Mouse (Mus musculus): ENCODE results near the gene Farp1. TPM values are rescaled to one million over a fixed set of nuclear protein-coding genes. Genes with fewer than 3 reads are reported as not detected.

Gene Farp1
- polyA plus RNA-seq, 1 experiment from 2014 or later: 24.8 TPM

DNA sequence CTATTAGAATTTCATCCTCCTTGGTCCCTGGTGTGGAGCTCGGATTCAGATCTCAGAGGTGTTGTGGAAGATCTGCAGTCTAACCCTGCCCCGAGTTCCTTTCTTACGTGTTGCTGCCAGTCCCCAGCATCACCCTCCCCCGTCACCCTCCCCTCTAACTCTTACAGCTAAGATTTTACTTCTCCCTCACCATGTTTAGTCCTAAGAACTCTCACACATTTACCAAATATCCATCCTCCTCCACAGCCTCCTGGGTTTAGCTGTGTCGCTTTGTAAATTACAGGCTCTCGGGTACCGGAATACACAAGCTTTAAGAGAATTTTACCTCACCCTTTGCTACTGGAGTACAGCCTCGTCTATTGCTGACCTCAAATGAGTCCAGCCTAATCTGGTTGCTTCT, 165.4 kb downstream of the Farp1 start:
- no peak overlapping the region for H3K27ac ChIP-seq
- no peak for ATAC-seq (ENCODE audit: low FRiP score)
- peaks cover 26% of the 10 kb centered on the region for H3K4me1 ChIP-seq (replicated peaks)
- H3K9me3 ChIP-seq: peaks cover 4% of the 10 kb centered on the region; the same call in 1 of the 2 replicates
- H3K36me3 ChIP-seq: 0 out of 2 replicates have a peak, but pooled peaks cover 2% of the 10 kb centered on the region
- no peaks in the 10 kb centered on the region for H3K27me3 ChIP-seq
- H3K4me3 ChIP-seq: no peak overlapping the region
- H3K9ac ChIP-seq: no peak overlapping the region
- WGBS: 80% methylated on average over 8 of the region's 8 CpGs
- no peak overlapping the region for H3K4me2 ChIP-seq

DNA sequence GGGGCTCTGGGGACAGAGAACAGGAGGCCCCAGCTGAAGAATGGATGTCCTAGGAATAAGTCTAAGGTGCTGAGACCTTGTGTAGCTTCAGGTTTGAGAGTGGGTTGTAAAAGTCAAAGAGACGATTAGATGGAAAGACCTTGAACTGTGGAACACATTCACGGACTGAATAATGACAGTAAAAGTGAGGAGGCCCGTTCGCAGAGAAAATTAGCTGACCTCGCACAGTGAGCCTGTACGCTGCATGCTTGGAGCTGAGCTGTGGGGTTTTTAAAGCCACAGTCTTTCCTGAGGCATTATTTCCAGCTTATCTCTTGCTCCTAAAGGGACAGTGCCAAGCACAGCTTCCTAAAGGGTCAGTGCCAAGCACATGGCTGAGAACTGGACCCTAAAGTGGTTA, 166.2 kb downstream of the Farp1 start:
- no peak overlapping the region for H3K4me3 ChIP-seq
- ATAC-seq (ENCODE audit: low FRiP score): no peak
- peaks cover 26% of the 10 kb centered on the region for H3K4me1 ChIP-seq (replicated peaks)
- no peaks in the 10 kb centered on the region for H3K27me3 ChIP-seq
- no peak overlapping the region for H3K9ac ChIP-seq
- peak overlapping the region; percentile 40; the same call in 1 of the 2 replicates for H3K27ac ChIP-seq
- 78% methylated on average over 6 of the region's 6 CpGs for WGBS
- H3K36me3 ChIP-seq: 0 out of 2 replicates have a peak, but pooled peaks cover 2% of the 10 kb centered on the region
- H3K9me3 ChIP-seq: 0 out of 2 replicates have a peak, but pooled peaks cover 4% of the 10 kb centered on the region
- H3K4me2 ChIP-seq: no peak overlapping the region

DNA sequence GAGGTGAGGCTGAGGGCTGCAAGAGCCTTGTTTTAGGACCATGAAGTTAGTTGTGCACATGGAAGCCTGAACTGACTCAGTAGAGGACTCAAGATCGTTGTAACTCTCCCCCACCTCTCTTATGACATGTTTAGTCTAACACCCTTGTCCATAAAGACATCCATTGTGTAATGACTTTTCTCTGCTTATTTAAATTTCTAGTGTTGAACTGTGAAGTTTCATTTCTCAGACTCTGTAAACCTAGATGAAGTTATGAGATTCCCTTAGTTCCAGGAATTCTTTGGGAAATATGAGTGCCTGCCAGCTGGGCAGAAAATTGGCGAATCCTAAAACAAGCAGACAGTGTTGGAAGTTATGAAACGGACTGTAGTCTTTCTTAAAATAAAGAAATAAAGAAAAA, 170.5 kb downstream of the Farp1 start:
- peaks cover 13% of the 10 kb centered on the region; the same call in 1 of the 2 replicates for H3K4me1 ChIP-seq (replicated peaks)
- H3K27ac ChIP-seq: no peak overlapping the region
- H3K27me3 ChIP-seq: no peaks in the 10 kb centered on the region
- 0 out of 2 replicates have a peak, but pooled peaks cover 4% of the 10 kb centered on the region for H3K36me3 ChIP-seq
- H3K9me3 ChIP-seq: no peaks in the 10 kb centered on the region
- WGBS: 77% methylated on average over 3 of the region's 3 CpGs
- H3K4me2 ChIP-seq: no peak overlapping the region
- no peak overlapping the region for H3K4me3 ChIP-seq
- H3K9ac ChIP-seq: no peak overlapping the region
- no peak for ATAC-seq (ENCODE audit: low FRiP score)

DNA sequence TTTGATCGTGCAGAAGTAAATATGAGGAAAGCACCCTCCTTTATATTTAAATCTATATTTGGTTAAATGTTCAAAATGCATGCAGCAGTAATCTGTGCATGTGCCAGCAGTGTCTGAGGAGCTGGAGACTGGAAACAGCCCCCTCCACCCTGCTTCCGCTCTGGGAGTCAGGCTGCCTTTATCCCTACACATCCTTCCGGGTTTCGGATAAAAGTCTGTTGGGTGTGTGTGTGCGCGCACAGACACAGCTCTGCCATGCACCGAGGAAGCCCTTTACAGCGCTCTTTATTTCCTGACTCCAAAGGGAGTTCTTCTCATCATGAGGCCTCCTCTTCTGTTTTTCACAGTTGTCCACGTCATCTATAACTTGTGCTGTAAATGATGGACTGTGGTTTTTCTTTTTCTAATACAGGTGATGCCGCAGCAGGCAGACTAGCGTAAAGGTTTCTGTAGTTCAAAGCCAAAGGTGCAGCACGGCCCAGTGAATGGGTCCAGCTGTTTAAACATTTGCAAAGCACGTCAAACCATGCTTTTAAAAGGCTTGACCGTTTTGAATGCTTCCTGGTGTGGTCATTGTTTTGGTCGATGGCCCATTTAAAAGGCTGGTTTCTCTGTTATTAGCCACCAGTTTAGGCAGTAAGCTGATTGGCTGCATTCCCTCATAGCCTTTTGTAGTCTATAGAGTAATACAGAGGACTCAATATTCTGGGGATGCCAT, 172.6 kb downstream of the Farp1 start:
- no peak overlapping the region for H3K4me2 ChIP-seq
- no peak overlapping the region for H3K27ac ChIP-seq
- ATAC-seq (ENCODE audit: low FRiP score): no peak
- H3K9me3 ChIP-seq: no peaks in the 10 kb centered on the region
- WGBS: 64% methylated on average over 15 of the region's 15 CpGs
- peaks cover 10% of the 10 kb centered on the region for H3K36me3 ChIP-seq
- no peak overlapping the region for H3K9ac ChIP-seq
- no peak overlapping the region for H3K4me3 ChIP-seq
- 0 out of 2 replicates have a peak, but pooled peaks cover 5% of the 10 kb centered on the region for H3K4me1 ChIP-seq (replicated peaks)
- H3K27me3 ChIP-seq: no peaks in the 10 kb centered on the region

DNA sequence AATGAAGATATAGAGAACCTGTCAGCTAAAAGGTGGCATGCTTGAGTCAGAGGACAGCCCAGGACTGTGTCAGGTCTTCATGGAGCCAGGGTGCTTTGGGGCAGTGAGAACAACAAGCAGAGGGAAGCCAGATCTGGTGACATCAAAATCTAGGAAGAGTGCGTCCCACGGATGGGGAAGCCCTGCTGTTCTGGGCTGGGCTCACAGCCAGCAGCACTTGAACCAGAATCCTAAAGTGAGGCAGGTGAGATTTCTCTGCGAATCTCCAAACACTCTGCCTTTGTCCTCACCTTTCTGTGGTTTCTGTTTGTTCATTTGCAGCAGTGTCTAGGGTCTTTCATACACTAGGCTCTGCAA, 173.1 kb downstream of the Farp1 start:
- no peak for ATAC-seq (ENCODE audit: low FRiP score)
- Histone ChIP-seq H3K4me1 (replicated peaks) (0 out of 2 replicates have a peak, but pooled peaks cover 5% of the 10 kb centered on the region), H3K4me2 (no peak overlapping the region), H3K27me3 (no peaks in the 10 kb centered on the region), H3K4me3 (no peak overlapping the region), H3K27ac (no peak overlapping the region), H3K9me3 (no peaks in the 10 kb centered on the region), H3K9ac (no peak overlapping the region), H3K36me3 (peaks cover 10% of the 10 kb centered on the region)
- WGBS: 60% methylated on average over 3 of the region's 3 CpGs

DNA sequence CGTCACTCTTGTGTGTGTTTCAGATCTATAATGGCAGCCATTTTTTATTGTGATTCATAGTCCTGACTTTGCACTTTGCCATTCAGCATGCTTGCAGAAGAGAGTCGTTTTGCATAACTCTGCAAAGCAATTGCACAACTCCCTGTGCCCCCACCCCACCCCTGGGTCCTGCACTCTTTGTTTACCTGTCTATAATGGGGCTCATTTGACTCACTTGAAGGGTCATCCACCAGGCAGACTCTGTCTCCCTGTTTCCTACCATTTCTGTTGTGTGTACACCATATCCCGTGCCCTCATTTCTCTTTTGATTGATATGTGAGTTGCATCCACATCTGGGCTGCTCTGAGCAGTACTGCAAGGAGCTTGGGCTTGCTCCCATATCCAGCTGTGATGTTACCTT, 175.3 kb downstream of the Farp1 start:
- WGBS: 82% methylated on average over 3 of the region's 3 CpGs
- Histone ChIP-seq H3K4me2 (no peak overlapping the region), H3K9ac (no peak overlapping the region), H3K36me3 (peaks cover 10% of the 10 kb centered on the region), H3K27me3 (no peaks in the 10 kb centered on the region), H3K4me1 (replicated peaks) (peaks cover 5% of the 10 kb centered on the region; the same call in 1 of the 2 replicates), H3K4me3 (no peak overlapping the region), H3K27ac (no peak overlapping the region), H3K9me3 (no peaks in the 10 kb centered on the region)
- no peak for ATAC-seq (ENCODE audit: low FRiP score)

DNA sequence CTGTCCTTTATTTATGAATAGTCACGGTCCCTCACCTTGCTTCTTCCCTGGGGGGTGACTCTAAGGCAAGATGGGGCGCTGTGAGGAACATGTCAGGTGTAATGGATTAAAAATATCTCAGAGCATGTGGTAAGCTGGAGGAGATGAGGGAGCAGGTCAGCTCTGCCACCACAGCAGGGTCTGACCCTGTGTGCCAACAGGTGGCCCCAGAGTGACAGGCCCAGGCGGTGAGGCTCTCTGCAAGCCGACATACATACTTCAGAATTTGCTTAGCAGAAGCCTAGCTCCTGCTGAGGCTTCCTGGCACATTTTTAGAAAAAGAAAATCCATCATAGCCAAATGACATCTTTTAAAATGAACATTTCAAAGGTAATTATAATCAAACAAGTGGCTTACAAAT, 178.7 kb downstream of the Farp1 start:
- H3K9ac ChIP-seq: no peak overlapping the region
- H3K4me3 ChIP-seq: no peak overlapping the region
- no peak overlapping the region for H3K4me2 ChIP-seq
- no peaks in the 10 kb centered on the region for H3K9me3 ChIP-seq
- no peaks in the 10 kb centered on the region for H3K27me3 ChIP-seq
- H3K27ac ChIP-seq: no peak overlapping the region
- 73% methylated on average over 4 of the region's 4 CpGs for WGBS
- H3K4me1 ChIP-seq (replicated peaks): peaks cover 6% of the 10 kb centered on the region; the same call in 1 of the 2 replicates
- peaks cover 6% of the 10 kb centered on the region for H3K36me3 ChIP-seq
- ATAC-seq (ENCODE audit: low FRiP score): no peak

DNA sequence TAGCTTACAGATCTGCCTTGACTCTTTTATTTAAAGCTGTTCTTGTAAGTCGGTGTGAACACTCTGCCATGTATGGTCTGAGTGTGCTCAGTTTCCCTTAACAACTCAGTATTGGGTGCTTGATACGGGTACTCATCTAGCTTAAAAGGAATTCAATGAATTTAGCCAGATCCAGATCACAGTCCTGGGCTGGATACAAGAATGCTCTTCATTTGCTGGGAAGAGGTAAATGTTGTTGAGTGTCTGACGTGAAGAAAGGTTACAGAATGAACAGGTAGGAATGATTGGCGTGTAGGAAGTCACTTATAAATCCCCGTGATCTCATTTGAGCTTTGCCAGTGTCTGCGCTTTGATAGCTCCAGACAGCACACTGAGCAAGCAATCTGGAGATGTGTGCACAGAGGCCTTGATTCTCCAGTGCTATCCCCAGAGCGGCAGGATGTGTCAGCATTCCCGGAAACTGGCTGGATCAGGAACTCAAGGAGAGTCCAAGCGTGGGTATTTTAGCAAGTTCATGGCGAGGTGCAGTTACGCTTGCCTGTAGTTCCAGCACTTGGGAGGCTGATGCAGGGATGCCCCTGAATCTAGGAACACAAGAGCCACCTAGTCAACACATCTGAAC, 179.7 kb downstream of the Farp1 start:
- Histone ChIP-seq H3K27me3 (no peaks in the 10 kb centered on the region), H3K36me3 (peaks cover 6% of the 10 kb centered on the region), H3K9me3 (no peaks in the 10 kb centered on the region), H3K4me3 (no peak overlapping the region), H3K4me1 (replicated peaks) (peaks cover 11% of the 10 kb centered on the region; the same call in 1 of the 2 replicates), H3K4me2 (no peak overlapping the region), H3K9ac (no peak overlapping the region), H3K27ac (no peak overlapping the region)
- ATAC-seq (ENCODE audit: low FRiP score): no peak
- WGBS: 89% methylated on average over 11 of the region's 11 CpGs

DNA sequence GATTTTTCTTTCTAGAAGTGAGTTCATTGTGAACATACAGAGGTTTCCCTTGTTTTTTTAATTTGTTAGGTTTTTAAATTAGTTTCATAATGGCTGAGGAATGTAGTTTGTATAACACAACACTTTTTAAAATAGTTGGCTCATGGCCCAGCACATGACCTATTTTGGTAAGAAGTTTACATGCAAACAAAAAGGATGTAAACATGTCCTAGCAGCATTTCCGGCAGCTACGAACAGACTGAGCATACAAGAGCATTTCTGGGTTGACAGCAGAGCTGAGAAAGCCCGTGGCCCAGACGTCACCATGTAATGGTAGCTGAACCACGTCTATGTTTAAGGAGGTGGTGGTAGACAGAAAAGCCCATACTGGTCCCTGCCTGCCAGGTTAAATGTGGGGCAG, 180.8 kb downstream of the Farp1 start:
- H3K4me1 ChIP-seq (replicated peaks): peaks cover 11% of the 10 kb centered on the region
- no peak overlapping the region for H3K4me2 ChIP-seq
- no peak overlapping the region for H3K4me3 ChIP-seq
- no peaks in the 10 kb centered on the region for H3K27me3 ChIP-seq
- no peak overlapping the region for H3K9ac ChIP-seq
- H3K36me3 ChIP-seq: peaks cover 8% of the 10 kb centered on the region
- 80% methylated on average over 5 of the region's 5 CpGs for WGBS
- no peak for ATAC-seq (ENCODE audit: low FRiP score)
- H3K9me3 ChIP-seq: no peaks in the 10 kb centered on the region
- no peak overlapping the region for H3K27ac ChIP-seq

DNA sequence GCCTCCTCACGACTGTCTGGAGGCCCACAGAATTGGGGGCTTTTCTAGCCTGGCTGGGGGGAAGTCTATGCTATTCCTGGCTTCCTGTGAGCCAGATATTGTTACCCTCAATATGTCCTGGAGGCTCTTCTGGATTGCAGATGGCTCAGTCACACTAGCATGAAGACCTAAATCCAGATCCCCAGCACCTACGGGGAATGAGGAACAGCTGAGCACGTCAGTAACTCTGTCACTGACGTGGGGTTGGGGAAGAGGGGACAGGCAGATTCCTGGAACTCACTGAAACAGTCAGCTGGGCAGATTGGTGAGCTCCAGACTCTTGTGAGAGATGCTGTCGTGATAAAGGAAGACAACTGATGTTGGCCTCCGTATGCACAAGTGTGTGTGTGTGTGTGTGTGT, 181.7 kb downstream of the Farp1 start:
- Histone ChIP-seq H3K4me1 (replicated peaks) (peaks cover 11% of the 10 kb centered on the region), H3K9ac (no peak overlapping the region), H3K27ac (no peak overlapping the region), H3K9me3 (no peaks in the 10 kb centered on the region), H3K4me2 (no peak overlapping the region), H3K27me3 (no peaks in the 10 kb centered on the region), H3K4me3 (no peak overlapping the region), H3K36me3 (peaks cover 16% of the 10 kb centered on the region)
- 68% methylated on average over 6 of the region's 6 CpGs for WGBS
- no peak for ATAC-seq (ENCODE audit: low FRiP score)

DNA sequence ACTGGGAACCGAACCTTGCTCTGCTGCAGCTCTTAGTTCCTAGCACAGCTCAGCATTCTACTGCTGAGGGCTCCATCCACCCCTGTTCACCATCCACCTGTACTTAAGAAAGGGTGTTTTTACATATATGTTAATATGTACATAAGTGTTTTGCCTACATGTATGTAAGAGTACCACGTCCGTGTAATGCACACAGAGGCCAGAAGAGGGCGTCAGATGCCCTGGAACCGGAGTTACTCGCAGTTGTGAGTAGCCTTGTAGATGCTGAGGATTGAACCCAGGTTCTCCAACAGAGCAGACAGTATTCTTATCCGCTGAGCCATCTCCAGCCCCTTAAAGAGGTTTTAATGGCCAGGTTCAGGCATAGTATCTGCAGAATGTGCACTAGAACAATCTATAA, 183.6 kb downstream of the Farp1 start:
- Histone ChIP-seq H3K36me3 (peaks cover 25% of the 10 kb centered on the region), H3K9ac (no peak overlapping the region), H3K4me1 (replicated peaks) (peaks cover 11% of the 10 kb centered on the region), H3K4me3 (no peak overlapping the region), H3K9me3 (no peaks in the 10 kb centered on the region), H3K4me2 (no peak overlapping the region), H3K27ac (no peak overlapping the region), H3K27me3 (no peaks in the 10 kb centered on the region)
- no peak for ATAC-seq (ENCODE audit: low FRiP score)
- WGBS: 80% methylated on average over 7 of the region's 7 CpGs

DNA sequence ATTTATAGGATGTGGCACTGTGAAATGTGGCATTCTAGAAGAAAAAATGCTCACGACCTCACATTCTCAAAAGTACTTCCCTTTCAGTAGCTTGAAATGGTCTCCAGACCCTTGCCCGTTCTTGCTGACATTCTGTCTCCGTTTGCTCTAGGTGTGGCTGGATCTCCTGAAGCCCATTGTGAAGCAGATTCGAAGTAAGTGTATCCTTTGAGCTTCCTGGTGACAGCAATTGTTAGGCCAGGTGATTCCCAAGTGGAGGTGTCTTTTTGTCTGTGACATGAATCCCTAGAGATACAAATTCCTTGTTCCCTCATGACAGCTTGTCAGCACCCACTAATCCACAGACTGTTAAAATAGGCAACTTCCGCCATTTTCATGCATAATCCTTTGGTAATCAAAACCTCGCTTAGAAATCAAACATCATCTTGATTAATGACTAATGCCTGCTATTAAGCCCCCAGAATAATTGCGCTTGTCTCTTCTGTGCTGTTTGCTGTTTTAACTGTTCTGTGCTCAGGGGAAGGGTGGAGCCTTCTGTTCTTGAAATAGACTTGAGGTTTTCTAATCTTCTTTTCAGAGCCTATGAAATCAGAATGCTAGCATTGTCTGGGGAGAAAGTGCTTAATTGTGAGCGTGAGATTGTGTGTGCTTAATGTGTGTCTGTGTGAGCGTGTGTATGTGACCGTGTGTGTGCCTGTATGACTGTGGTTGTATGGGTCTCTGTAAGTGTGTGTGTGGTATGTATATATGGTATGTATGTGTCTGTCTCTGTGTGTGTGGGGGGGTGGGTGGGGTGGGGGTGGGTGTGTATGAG, 184.4 kb downstream of the Farp1 start:
- ATAC-seq (ENCODE audit: low FRiP score): 0 out of 2 replicates have a peak, but pooled peaks have one; percentile 40
- H3K36me3 ChIP-seq: peaks cover 29% of the 10 kb centered on the region
- 78% methylated on average over 10 of the region's 10 CpGs for WGBS
- peaks cover 11% of the 10 kb centered on the region for H3K4me1 ChIP-seq (replicated peaks)
- H3K4me3 ChIP-seq: no peak overlapping the region
- no peak overlapping the region for H3K9ac ChIP-seq
- peak overlapping the region; percentile 65 for H3K27ac ChIP-seq
- no peaks in the 10 kb centered on the region for H3K27me3 ChIP-seq
- H3K9me3 ChIP-seq: no peaks in the 10 kb centered on the region
- no peak overlapping the region for H3K4me2 ChIP-seq

All from hindbrain, embryonic 13.5 days (tissue).